ENCODE assay signal across 10 mouse cellular contexts in the genomic region with DNA sequence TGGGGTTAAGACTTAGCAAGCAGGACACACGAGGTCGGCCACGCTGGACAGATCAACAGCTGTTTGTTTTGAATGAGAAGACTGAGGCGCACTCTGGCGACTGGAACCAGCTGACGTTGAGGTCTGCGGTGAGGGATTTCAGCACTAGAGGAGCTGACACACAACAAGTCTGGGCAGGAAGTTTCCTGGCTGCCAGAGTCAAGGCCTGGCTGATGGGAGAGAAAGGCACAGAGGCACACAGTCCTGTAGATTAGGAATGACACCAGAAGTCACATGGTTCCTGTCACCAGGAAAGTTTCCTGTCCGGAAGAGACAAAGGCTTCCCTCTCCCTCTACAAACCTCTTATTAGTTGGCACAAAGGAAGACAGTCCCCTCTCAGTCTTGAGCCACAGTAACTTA. TPM values are rescaled to one million over a fixed set of nuclear protein-coding genes. Genes with fewer than 3 reads are reported as not detected.
DNase-seq lines count a peak whose midpoint lies in the region.
"Had no signal": no experiment of that assay in that cellular context is flagged by ENCODE, and none has a peak within 500 bp of the region (broad histone marks: within the 10 kb centered on the region; RNA-seq: fewer than 3 reads in every experiment).

No protein-coding gene starts in this region.

- WGBS in forebrain, embryonic 10.5 days: 75% methylated on average over 8 of the region's 8 CpGs

- peaks cover 7% of the 10 kb centered on the region; the same call in 1 of the 2 replicates for H3K9me3 ChIP-seq in forebrain, embryonic 10.5 days
- H3K9me3 ChIP-seq: neural tube, embryonic 12.5 days had no signal

- DNase-seq in layer of hippocampus, adult 9-11 months: peak; percentile 40
- DNase-seq in layer of hippocampus, postnatal 10 days (ENCODE audit: low spot score in 2 of 2): no peak
- peak; percentile 39 to 42 for DNase-seq in kidney, adult 8-10 months
- peak; percentile 37 for DNase-seq in lung, postnatal 14 days
- no peak for DNase-seq in testis, postnatal 14 days (ENCODE audit: low spot score)
- no peak for DNase-seq in ovary, postnatal 14 days (ENCODE audit: low spot score)
- no peak for DNase-seq in gastrocnemius, postnatal 36 days
- no peak for DNase-seq in forebrain, embryonic 10.5 days (ENCODE audit: extremely low spot score, low spot score)

- H3K27me3 ChIP-seq in forebrain, embryonic 10.5 days (ENCODE audit: poor library complexity, severe bottlenecking): no peaks in the 10 kb centered on the region
- H3K27me3 ChIP-seq: embryonic facial prominence, embryonic 12.5 days; neural tube, embryonic 12.5 days had no signal

- no peak overlapping the region for H3K27ac ChIP-seq in forebrain, embryonic 10.5 days
- H3K27ac ChIP-seq: embryonic facial prominence, embryonic 12.5 days; neural tube, embryonic 12.5 days had no signal

- intact Hi-C loops in gastrocnemius, postnatal 36 days (cut with DNase I): no loop called here

- H3K36me3 ChIP-seq in forebrain, embryonic 10.5 days (replicated peaks): no peaks in the 10 kb centered on the region
- H3K36me3 ChIP-seq: embryonic facial prominence, embryonic 12.5 days; neural tube, embryonic 12.5 days had no signal

- H3K4me1 ChIP-seq in forebrain, embryonic 10.5 days: no peaks in the 10 kb centered on the region
- H3K4me1 ChIP-seq: embryonic facial prominence, embryonic 12.5 days; neural tube, embryonic 12.5 days had no signal

- H3K4me3 ChIP-seq in forebrain, embryonic 10.5 days: no peak overlapping the region
- H3K4me3 ChIP-seq: embryonic facial prominence, embryonic 12.5 days; neural tube, embryonic 12.5 days had no signal

RNA-seq across cellular contexts. Expression of gene Gramd1a, which starts 12.7 kb away (rescaled TPM):
- total RNA-seq in layer of hippocampus, postnatal 10 days (2021): 100 to 1,000 TPM; 143 to 144 TPM
- total RNA-seq in gastrocnemius, postnatal 36 days (2021): 10 to 100 TPM; 36.2 to 45.2 TPM
- polyA plus RNA-seq in forebrain, embryonic 10.5 days (2016; fragmentation: Nextera tagmentation; extraction: Ambion mirVana): 74.5 and 79.7 TPM in 2 replicates

RNA-seq across cellular contexts. Expression of gene Scn1b, which starts 41.6 kb away (rescaled TPM):
- total RNA-seq in layer of hippocampus, postnatal 10 days (2021): 100 to 1,000 TPM; 264 to 274 TPM
- 100 to 1,000 TPM; 835 to 915 TPM for total RNA-seq in gastrocnemius, postnatal 36 days (2021)
- 0.25 and 0.55 TPM in 2 replicates for polyA plus RNA-seq in forebrain, embryonic 10.5 days (2016; fragmentation: Nextera tagmentation; extraction: Ambion mirVana)

RNA-seq across cellular contexts. Expression of gene Hpn, which starts 53.3 kb away (rescaled TPM):
- 1 to 10 TPM; 2.1 to 2.9 TPM for total RNA-seq in layer of hippocampus, postnatal 10 days (2021)
- 10 to 100 TPM; 14.1 to 15.9 TPM for total RNA-seq in gastrocnemius, postnatal 36 days (2021)
- 1.4 and 1.9 TPM in 2 replicates for polyA plus RNA-seq in forebrain, embryonic 10.5 days (2016; fragmentation: Nextera tagmentation; extraction: Ambion mirVana)

Comparison
In these comparisons a context has a peak if more than half of its experiments do, and no peak if none do; other contexts are left out.
1. DNase-seq: peak in layer of hippocampus, adult 9-11 months (single experiment), kidney, adult 8-10 months (2 of 2) and lung, postnatal 14 days (single experiment); none in layer of hippocampus, postnatal 10 days (0 of 2), testis, postnatal 14 days (single experiment), ovary, postnatal 14 days (single experiment), gastrocnemius, postnatal 36 days (0 of 2) and forebrain, embryonic 10.5 days (single experiment).